Mouse (Mus musculus): Measurements from ENCODE around the gene Olfr993. TPM values are rescaled to one million over a fixed set of nuclear protein-coding genes. Genes with fewer than 3 reads are reported as not detected.

The Olfr993 gene
- total RNA-seq (2021): not detected
- long read RNA-seq, experiment 1: 0 reads
- long read RNA-seq, experiment 2: 0 reads

GRCm38 (mm10) chr2:85414777-85415176, at the start of gene Olfr993:
TSS of gene Olfr993 (minus strand) at chr2:85414877.
- no peak for DNase-seq
- intact Hi-C loops (cut with DNase I): no loop called here

- intact Hi-C loops (cut with DNase I): no loop called here
- no peak for DNase-seq
Observed at GRCm38 (mm10) chr2:85443539-85443938, 28.9 kb upstream of the Olfr993 start, which contains the start of gene Olfr995. TSS of gene Olfr995 (minus strand) at chr2:85443639.

DNA sequence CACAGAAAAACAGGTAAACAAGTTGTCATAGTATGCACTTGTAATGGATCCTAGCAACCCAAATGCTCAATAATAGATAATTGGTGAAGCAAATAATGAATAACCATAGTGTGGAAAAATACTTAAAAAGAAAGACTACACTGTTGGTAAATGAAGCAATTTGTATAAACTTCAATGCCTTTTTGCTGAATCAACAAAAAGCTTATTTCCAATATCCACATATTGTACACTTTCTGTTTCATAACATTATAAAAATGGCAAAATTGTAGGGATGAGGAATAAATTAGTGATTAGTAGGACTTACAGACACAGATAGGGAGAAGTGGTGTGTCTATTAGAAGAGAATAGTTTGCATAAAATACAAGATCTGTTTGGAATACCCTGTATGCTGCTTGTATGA, 27.9 kb upstream of the Olfr993 start:
- no peak for DNase-seq
- intact Hi-C loops (cut with DNase I): no loop called here

GRCm38 (mm10) chr2:85436351-85436750, 21.7 kb upstream of the Olfr993 start, which contains the start of gene Olfr994:
TSS of gene Olfr994 (minus strand) at chr2:85436451.
- no peak for DNase-seq
- intact Hi-C loops (cut with DNase I): no loop called here

DNA sequence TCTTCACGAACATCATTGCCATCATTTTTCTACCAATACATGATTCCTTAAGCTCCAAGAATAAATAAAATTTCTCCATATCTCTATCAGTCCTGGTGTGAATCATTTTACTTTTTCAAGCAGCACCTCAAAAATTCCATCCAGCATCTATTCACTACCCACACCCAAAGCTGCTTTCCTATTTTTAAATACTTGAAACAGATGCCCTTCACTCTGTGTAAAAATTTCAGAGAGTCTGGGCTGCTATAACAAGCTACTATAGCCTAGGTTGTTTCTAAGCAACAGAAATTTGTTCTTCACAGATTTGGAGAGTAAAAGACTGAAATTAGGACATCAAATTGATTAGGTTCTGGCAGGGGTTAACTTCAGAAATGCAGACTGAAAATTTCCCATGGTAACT, 11.2 kb upstream of the Olfr993 start:
- no peak for DNase-seq
- intact Hi-C loops (cut with DNase I): no loop called here

DNA sequence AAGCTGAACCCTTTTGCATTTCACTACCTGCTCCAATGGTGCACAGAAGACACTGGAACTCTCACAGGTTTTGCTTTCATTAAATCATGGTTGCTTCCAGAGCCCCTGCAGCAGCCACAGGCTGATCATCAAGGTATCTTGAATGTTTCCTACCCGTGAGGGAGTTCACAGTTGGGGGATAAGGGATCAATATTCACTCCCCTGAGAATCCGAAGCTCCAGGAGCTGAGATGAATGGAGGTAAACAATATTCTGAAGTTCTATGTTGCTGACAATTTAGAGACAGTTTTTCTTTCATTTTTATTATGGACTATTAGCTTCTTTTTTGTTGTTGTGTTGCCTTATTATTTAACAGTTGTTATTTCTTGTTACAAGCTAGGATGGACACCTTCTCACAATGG, 5.3 kb downstream of the Olfr993 start, which contains the start of gene Olfr992:
Gene Olfr992, minus strand, starts transcription at position 101 of the 400 bp plus-strand sequence.
- intact Hi-C loops (cut with DNase I): no loop called here

More for the DNA sequence above, 5.3 kb downstream of the Olfr993 start, which contains the start of gene Olfr992:
- no peak for DNase-seq

Other genes with a start within 250 kb of the Olfr993 start
- 1 to 10 TPM in 1 of 2 experiments, under 1 TPM in 1; 0.76 to 1.5 TPM for gene Lrrc55, start 217.7 kb downstream of the Olfr993 start, total RNA-seq (2021)
- not detected for gene Olfr987, start 75.6 kb downstream of the Olfr993 start, total RNA-seq (2021)
- not detected for gene Olfr988, start 51.6 kb downstream of the Olfr993 start, total RNA-seq (2021)
- not detected for gene Olfr992, start 5.4 kb downstream of the Olfr993 start, total RNA-seq (2021)
- gene Olfr994, start 21.6 kb upstream of the Olfr993 start, total RNA-seq (2021): not detected
- not detected for gene Olfr995, start 28.8 kb upstream of the Olfr993 start, total RNA-seq (2021)
- not detected for gene 4833423E24Rik, start 104.1 kb upstream of the Olfr993 start, total RNA-seq (2021)
- gene Olfr996, start 164.3 kb upstream of the Olfr993 start, total RNA-seq (2021): not detected
- not detected for gene Olfr998, start 174.1 kb upstream of the Olfr993 start, total RNA-seq (2021)
- gene Olfr1000, start 197.0 kb upstream of the Olfr993 start, total RNA-seq (2021): not detected
- not detected for gene Olfr1002, start 235.8 kb upstream of the Olfr993 start, total RNA-seq (2021)
- gene Olfr154, start 249.6 kb upstream of the Olfr993 start, total RNA-seq (2021): not detected